Mouse (Mus musculus) stomach, postnatal 0 days (tissue): ENCODE data around the gene Itih2.

Experiments
- CTCF ChIP-seq: IDR thresholded peaks from 2 replicates; pipeline ENCODE4 v1.5.1; 2016; ENCODE audit warnings: antibody characterized with exemption, low read depth, mild to moderate bottlenecking, moderate library complexity
- EP300 ChIP-seq: optimal IDR thresholded peaks from 2 replicates; pipeline ENCODE3; 2016; ENCODE audit warnings: antibody characterized with exemption

DNA sequence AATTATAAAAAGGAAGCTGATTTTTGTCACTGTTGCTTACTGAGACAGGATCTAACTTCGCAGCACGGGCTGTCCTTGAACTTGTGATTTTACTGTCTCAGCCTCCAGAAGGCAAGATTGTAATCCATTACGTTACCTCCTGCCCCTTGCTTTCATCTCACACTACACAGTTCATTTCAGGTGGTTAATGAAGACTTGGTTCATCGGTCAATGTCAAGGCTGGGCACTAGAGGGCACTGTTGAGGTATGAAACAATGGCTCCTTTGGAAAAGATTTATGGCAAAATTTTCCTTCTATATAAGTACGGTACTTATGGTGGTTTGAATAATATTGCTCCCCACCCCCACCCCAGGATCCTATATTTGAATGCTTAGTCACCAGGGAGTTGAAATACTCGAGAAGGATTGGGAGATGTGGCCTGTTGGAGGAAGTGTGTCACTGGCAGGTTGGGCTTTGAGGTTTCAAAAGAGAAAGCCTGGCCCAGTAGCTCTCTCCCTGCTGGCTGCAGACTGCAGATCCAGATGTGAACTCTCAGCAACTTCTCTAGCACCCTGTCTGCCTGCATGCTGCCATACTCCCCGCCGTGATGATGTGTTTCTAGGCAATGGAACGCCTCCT, 32.5 kb downstream of the Itih2 start:
- peak; percentile 84 for TF ChIP-seq CTCF
- TF ChIP-seq EP300: no peak
